Mouse (Mus musculus): Measurements from ENCODE around the gene Elf2.
"Not testable (repeated sequence)": the region's sequence is repeated elsewhere in the genome, so short reads cannot be mapped to it uniquely, and the experiment has no call there.

Elf2 gene

GRCm38 (mm10) chr3:51359558-51360307, 19.3 kb upstream of the Elf2 start:
- DNase-seq (ENCODE audit: low spot score in 2 of 2): no peak

- DNase-seq (ENCODE audit: low spot score in 2 of 2): peak; percentile 76 to 87
Measured at GRCm38 (mm10) chr3:51358660-51359557, 18.4 kb upstream of the Elf2 start.

- DNase-seq (ENCODE audit: low spot score in 2 of 2): peak; percentile 67 to 83
Measured at GRCm38 (mm10) chr3:51358181-51358580, 17.7 kb upstream of the Elf2 start.

GRCm38 (mm10) chr3:51357624-51358023, 17.2 kb upstream of the Elf2 start:
- DNase-seq (ENCODE audit: low spot score in 2 of 2): no peak

GRCm38 (mm10) chr3:51357078-51357477, 16.6 kb upstream of the Elf2 start:
- DNase-seq (ENCODE audit: low spot score in 2 of 2): no peak

- DNase-seq (ENCODE audit: low spot score in 2 of 2): not testable (repeated sequence)
Measured at GRCm38 (mm10) chr3:51354956-51355355, 14.5 kb upstream of the Elf2 start.

GRCm38 (mm10) chr3:51354034-51354427, 13.6 kb upstream of the Elf2 start:
- no peak for DNase-seq (ENCODE audit: low spot score in 2 of 2)

- DNase-seq (ENCODE audit: low spot score in 2 of 2): peak in 1 of 2 experiments; percentile 61
Measured at GRCm38 (mm10) chr3:51353325-51354033, 13.0 kb upstream of the Elf2 start.

GRCm38 (mm10) chr3:51350806-51351205, 10.3 kb upstream of the Elf2 start:
- DNase-seq (ENCODE audit: low spot score in 2 of 2): no peak

- DNase-seq (ENCODE audit: low spot score in 2 of 2): no peak
Measured at GRCm38 (mm10) chr3:51348646-51349238, 8.3 kb upstream of the Elf2 start.

GRCm38 (mm10) chr3:51345017-51345416, 4.6 kb upstream of the Elf2 start:
- not testable (repeated sequence) for DNase-seq (ENCODE audit: low spot score in 2 of 2)

- DNase-seq (ENCODE audit: low spot score in 2 of 2): not testable (repeated sequence)
Measured at GRCm38 (mm10) chr3:51344182-51344581, 3.7 kb upstream of the Elf2 start.

GRCm38 (mm10) chr3:51343260-51343659, 2.8 kb upstream of the Elf2 start:
- DNase-seq (ENCODE audit: low spot score in 2 of 2): no peak

GRCm38 (mm10) chr3:51342152-51342551, 1.7 kb upstream of the Elf2 start:
- no peak for DNase-seq (ENCODE audit: low spot score in 2 of 2)

- DNase-seq (ENCODE audit: low spot score in 2 of 2): peak; percentile 56 to 60
Measured at GRCm38 (mm10) chr3:51341268-51342081, 1.0 kb upstream of the Elf2 start.

- peak; percentile 37 to 45 for DNase-seq (ENCODE audit: low spot score in 2 of 2)
Measured at GRCm38 (mm10) chr3:51339734-51340551, 520 bp downstream of the Elf2 start.

- no peak for DNase-seq (ENCODE audit: low spot score in 2 of 2)
Measured at GRCm38 (mm10) chr3:51339378-51339733, 1.1 kb downstream of the Elf2 start.

- no peak for DNase-seq (ENCODE audit: low spot score in 2 of 2)
Measured at GRCm38 (mm10) chr3:51335378-51335777, 5.1 kb downstream of the Elf2 start.

GRCm38 (mm10) chr3:51333950-51334349, 6.5 kb downstream of the Elf2 start:
- no peak for DNase-seq (ENCODE audit: low spot score in 2 of 2)

Data from thymus, postnatal 10 days (tissue).